Mouse (Mus musculus) 3T3-L1 (cell line): Measurements from ENCODE around the gene Ulk1.

Experiments used
- DNase-seq: peaks from one replicate; pipeline ENCODE4 v3.0.0-alpha.2; 2015; ENCODE audit warnings: low read depth, low spot score

The Ulk1 gene

GRCm38 (mm10) chr5:110769272-110769671 lies 40.6 kb downstream of the Ulk1 start:
- DNase-seq, result no peak

GRCm38 (mm10) chr5:110763890-110764289 lies 46.0 kb downstream of the Ulk1 start:
- DNase-seq, result no peak

- peak; percentile 15 for DNase-seq
Observed at GRCm38 (mm10) chr5:110745021-110745420, 64.9 kb downstream of the Ulk1 start.

- peak; percentile 67 for DNase-seq
Observed at GRCm38 (mm10) chr5:110739496-110740275, 70.2 kb downstream of the Ulk1 start.

- no peak for DNase-seq
Observed at GRCm38 (mm10) chr5:110735606-110736005, 74.3 kb downstream of the Ulk1 start.
